Mouse (Mus musculus) midbrain, embryonic 15.5 days (tissue): ENCODE measurements at regions not wholly inside any gene's neighbourhood (a gene's known extent, or its start where the extent isn't known, plus 50 kb on each side); places are given as distances from the start of the nearest gene placed in this dataset.
A peak's percentile ranks its signal among the peaks of the same experiment; 100 is the strongest.

Source experiments
- ATAC-seq: fragments of 200-750 bp; cut with Nextera tagmentation; replicated peaks from 2 replicates; pipeline ENCODE4 v1.8.0; 2017; ENCODE audit warnings: moderate TSS enrichment
- H3K27ac ChIP-seq: fragments of 300-500 bp; sonication (generic); 2 replicates; pipeline ENCODE4 v1.5.1; 2015; ENCODE audit warnings: mild to moderate bottlenecking, inconsistent platforms
- H3K27me3 ChIP-seq: fragments of 300-500 bp; sonication (generic); replicated peaks from 2 replicates; pipeline ENCODE4 v1.6.1; 2015; ENCODE audit warnings: inconsistent platforms
- H3K36me3 ChIP-seq: fragments of 300-500 bp; sonication (generic); replicated peaks from 2 replicates; pipeline ENCODE4 v1.6.1; 2015; ENCODE audit warnings: inconsistent platforms
- H3K4me1 ChIP-seq: fragments of 300-500 bp; sonication (generic); 2 replicates; pipeline ENCODE4 v1.6.1; 2015; ENCODE audit warnings: inconsistent platforms
- H3K4me2 ChIP-seq: fragments of 300-500 bp; sonication (generic); 2 replicates; pipeline ENCODE4 v1.6.1; 2015; ENCODE audit warnings: inconsistent platforms, mild to moderate bottlenecking, moderate library complexity
- H3K4me3 ChIP-seq: fragments of 300-500 bp; sonication (generic); 2 replicates; pipeline ENCODE4 v1.5.1; 2015; ENCODE audit warnings: mild to moderate bottlenecking, inconsistent platforms
- H3K9ac ChIP-seq: fragments of 300-500 bp; sonication (generic); 2 replicates; pipeline ENCODE4 v1.6.1; 2015; ENCODE audit warnings: mild to moderate bottlenecking, inconsistent platforms
- H3K9me3 ChIP-seq: fragments of 300-500 bp; sonication (generic); 2 replicates; pipeline ENCODE4 v1.6.1; 2016; ENCODE audit warnings: inconsistent platforms
- WGBS: fragments of 180-500 bp; shearing (Covaris S2); methylation state at CpG from one replicate; pipeline ENCODE4 v1.1.7; 2015; ENCODE audit warnings: mixed read lengths; 5-methylcytosine and 5-hydroxymethylcytosine counted together

DNA sequence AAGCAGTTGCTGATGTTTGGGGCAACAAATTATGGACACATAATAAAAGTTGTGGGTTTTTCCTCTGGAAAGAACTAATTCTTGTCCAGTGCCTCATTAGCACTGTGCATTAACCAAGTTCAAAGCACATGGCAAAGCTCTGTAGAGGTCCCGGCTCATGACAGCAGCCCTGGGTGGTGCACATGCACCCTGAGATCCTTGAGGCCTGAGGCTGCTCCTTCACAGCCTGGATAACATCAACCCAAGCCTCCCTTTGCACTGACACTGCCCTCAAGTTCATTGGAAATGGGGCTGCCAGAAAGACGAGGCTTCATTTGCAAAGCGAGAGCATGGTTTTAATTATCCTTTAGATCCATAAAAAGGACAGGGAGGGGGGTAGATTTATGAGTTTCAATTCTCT, 216.3 kb downstream of the Ets1 start:
- no peaks in the 10 kb centered on the region for H3K27me3 ChIP-seq
- H3K9ac ChIP-seq = no peak overlapping the region
- no peak for ATAC-seq
- no peak overlapping the region for H3K27ac ChIP-seq
- no peak overlapping the region for H3K4me3 ChIP-seq
- H3K4me2 ChIP-seq = no peak overlapping the region
- no peaks in the 10 kb centered on the region for H3K36me3 ChIP-seq
- H3K9me3 ChIP-seq = no peaks in the 10 kb centered on the region
- no peaks in the 10 kb centered on the region for H3K4me1 ChIP-seq
- 80% methylated on average over 3 of the region's 3 CpGs for WGBS

- Histone ChIP-seq H3K4me3 (no peak overlapping the region), H3K9me3 (no peaks in the 10 kb centered on the region), H3K27ac (no peak overlapping the region), H3K36me3 (no peaks in the 10 kb centered on the region), H3K4me1 (no peaks in the 10 kb centered on the region), H3K9ac (no peak overlapping the region), H3K27me3 (no peaks in the 10 kb centered on the region), H3K4me2 (no peak overlapping the region)
- 84% methylated on average over 5 of the region's 5 CpGs for WGBS
- ATAC-seq = no peak
Observed at GRCm38 (mm10) chr9:32863286-32863685, 227.3 kb downstream of the Ets1 start.

DNA sequence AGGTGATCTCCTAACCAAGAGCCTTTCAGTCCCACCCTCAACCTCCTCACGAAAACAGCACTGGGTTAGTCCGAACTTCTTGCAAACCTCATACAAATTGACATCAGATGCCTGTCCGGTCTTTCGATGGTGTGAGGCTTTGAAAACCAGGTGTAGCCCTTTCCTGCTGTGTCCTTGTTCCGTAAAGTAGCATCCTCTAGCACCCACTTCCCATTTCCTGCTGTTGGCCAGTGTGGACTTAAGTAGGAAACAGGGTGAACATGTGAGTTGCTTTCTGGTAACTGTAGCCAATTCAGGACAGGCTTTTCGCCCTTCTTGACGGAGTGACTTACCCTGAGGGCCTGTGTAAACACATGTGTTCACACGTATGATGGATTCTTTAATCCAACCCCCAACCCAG, 232.9 kb downstream of the Ets1 start:
- no peak overlapping the region for H3K4me3 ChIP-seq
- no peaks in the 10 kb centered on the region for H3K4me1 ChIP-seq
- no peak overlapping the region for H3K4me2 ChIP-seq
- no peaks in the 10 kb centered on the region for H3K27me3 ChIP-seq
- no peak overlapping the region for H3K9ac ChIP-seq
- no peaks in the 10 kb centered on the region for H3K36me3 ChIP-seq
- ATAC-seq = no peak
- 87% methylated on average over 8 of the region's 8 CpGs for WGBS
- H3K27ac ChIP-seq = no peak overlapping the region
- H3K9me3 ChIP-seq = no peaks in the 10 kb centered on the region

DNA sequence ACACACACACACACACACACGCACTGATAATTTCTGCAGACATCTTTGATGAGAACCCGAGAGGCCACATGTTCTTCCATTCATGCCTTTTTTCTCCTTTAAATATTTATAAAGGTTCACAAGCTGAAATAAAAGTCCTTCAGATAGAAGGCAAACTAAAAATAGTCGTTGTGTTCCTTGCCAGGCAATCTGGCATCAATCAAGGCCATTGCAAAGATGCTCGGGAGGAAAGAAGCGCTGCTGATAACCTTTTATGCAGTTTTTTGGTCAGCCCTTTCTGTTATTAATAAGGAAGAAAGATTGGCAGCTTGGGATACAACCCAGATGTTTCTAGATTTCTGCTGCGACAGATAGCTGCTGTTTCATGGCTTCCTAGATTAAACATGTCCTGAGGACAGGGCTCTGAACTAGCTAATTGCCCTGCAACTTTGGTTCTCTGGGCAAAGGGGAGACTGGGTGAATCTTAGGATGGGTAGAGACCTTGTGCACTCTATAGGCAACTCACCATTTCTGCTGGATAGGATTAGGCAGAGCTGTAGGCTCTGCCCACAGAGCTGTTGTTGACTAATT, 238.4 kb downstream of the Ets1 start:
- Histone ChIP-seq H3K27me3 (no peaks in the 10 kb centered on the region), H3K9ac (no peak overlapping the region), H3K9me3 (no peaks in the 10 kb centered on the region), H3K4me2 (no peak overlapping the region), H3K4me3 (no peak overlapping the region), H3K27ac (no peak overlapping the region), H3K4me1 (no peaks in the 10 kb centered on the region), H3K36me3 (no peaks in the 10 kb centered on the region)
- ATAC-seq = no peak
- 73% methylated on average over 6 of the region's 6 CpGs for WGBS

GRCm38 (mm10) chr9:32882819-32883587, 247.0 kb downstream of the Ets1 start:
- 79% methylated on average over 7 of the region's 7 CpGs for WGBS
- Histone ChIP-seq H3K4me2 (no peak overlapping the region), H3K4me3 (no peak overlapping the region), H3K9ac (no peak overlapping the region), H3K4me1 (peaks cover 7% of the 10 kb centered on the region; the same call in 1 of the 2 replicates), H3K27me3 (no peaks in the 10 kb centered on the region), H3K9me3 (no peaks in the 10 kb centered on the region), H3K27ac (no peak overlapping the region), H3K36me3 (no peaks in the 10 kb centered on the region)
- ATAC-seq = no peak

DNA sequence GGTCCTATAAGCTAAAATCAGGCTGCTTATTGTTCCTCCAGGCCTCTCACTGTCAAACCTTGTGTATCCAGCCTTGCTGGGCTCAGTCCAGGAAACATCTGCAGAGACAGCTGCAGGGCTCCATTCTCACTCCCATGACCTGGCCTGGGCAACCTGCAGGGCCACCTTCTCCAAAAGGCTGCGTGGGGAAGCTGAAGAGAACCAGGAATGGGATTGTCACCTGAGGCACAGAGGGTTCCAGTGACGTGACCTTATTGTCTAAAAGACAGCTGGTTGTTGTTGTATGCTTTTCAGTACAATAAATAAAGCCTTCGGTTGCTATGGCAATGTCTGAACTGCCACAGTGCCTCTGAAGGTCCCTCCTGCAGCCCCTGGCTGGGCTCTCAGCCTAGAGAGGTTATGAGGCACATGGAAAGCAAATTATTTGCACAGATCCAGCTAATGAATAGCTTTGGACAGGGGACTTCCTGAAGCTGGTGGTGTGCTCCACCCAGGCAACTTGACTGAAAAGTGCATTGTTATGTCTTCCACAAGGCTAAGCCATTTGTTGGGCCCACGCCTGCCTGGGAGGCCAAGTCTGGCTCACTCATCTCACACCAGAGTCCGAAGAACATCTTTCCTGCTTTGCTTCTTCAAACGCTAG, 250.1 kb downstream of the Ets1 start:
- H3K4me3 ChIP-seq = no peak overlapping the region
- H3K4me2 ChIP-seq = no peak overlapping the region
- H3K27me3 ChIP-seq = no peaks in the 10 kb centered on the region
- ATAC-seq = no peak; the same call in 1 of the 2 replicates
- peaks cover 7% of the 10 kb centered on the region; the same call in 1 of the 2 replicates for H3K4me1 ChIP-seq
- WGBS = 54% methylated on average over 6 of the region's 6 CpGs
- H3K9me3 ChIP-seq = no peaks in the 10 kb centered on the region
- 0 out of 2 replicates have a peak overlapping the region, but pooled peaks have one; percentile 48 for H3K27ac ChIP-seq
- H3K36me3 ChIP-seq = no peaks in the 10 kb centered on the region
- H3K9ac ChIP-seq = no peak overlapping the region

DNA sequence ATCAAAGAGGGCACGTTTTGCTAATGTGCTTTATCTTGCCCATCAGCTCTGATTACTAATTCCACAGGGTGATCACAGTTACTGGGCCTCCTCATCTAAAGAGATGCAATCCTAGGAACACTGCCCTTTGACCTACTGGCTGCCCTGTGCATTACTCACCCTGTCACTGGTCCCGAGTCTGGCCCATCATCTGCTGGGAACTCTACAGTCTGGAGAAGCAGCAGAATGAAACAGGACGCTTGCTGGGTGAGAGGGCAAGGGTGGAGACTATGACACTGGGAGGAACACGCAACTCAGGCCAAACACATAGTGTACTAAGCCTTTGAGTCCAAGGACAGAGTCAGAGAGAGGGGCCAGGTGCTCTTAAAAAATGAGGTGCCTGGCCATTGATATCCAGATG, 263.8 kb downstream of the Ets1 start:
- Histone ChIP-seq H3K4me2 (no peak overlapping the region), H3K27me3 (no peaks in the 10 kb centered on the region), H3K36me3 (no peaks in the 10 kb centered on the region), H3K4me1 (no peaks in the 10 kb centered on the region), H3K4me3 (no peak overlapping the region), H3K9me3 (no peaks in the 10 kb centered on the region), H3K27ac (no peak overlapping the region), H3K9ac (no peak overlapping the region)
- ATAC-seq = no peak
- WGBS = 49% methylated on average over 4 of the region's 4 CpGs

DNA sequence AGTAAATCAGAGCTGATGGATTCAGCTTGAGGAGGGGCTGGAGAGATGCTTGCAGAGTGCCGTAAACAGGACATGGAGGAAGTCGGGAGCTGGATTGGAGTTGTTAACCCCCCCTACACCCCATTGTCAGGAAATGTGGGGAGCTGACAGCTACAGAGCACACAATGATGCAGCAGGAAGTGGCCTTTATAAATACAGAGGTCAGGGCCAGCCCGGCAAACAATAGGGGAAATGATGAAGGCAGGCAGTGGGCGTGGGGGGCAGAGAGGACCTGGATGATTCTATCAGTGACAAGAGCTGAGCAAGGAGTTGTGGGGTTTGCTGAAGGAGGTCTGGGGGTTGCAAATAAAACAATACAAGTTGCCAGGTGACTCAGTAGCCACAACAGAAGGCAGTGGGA, 265.3 kb downstream of the Ets1 start:
- no peaks in the 10 kb centered on the region for H3K9me3 ChIP-seq
- H3K9ac ChIP-seq = no peak overlapping the region
- no peak overlapping the region for H3K27ac ChIP-seq
- H3K4me3 ChIP-seq = no peak overlapping the region
- H3K36me3 ChIP-seq = no peaks in the 10 kb centered on the region
- WGBS = 48% methylated on average over 4 of the region's 4 CpGs
- H3K27me3 ChIP-seq = no peaks in the 10 kb centered on the region
- H3K4me2 ChIP-seq = no peak overlapping the region
- H3K4me1 ChIP-seq = no peaks in the 10 kb centered on the region
- ATAC-seq = no peak

GRCm38 (mm10) chr9:32906233-32906872, 270.3 kb downstream of the Ets1 start:
- no peak for ATAC-seq
- Histone ChIP-seq H3K27me3 (no peaks in the 10 kb centered on the region), H3K4me3 (no peak overlapping the region), H3K4me1 (no peaks in the 10 kb centered on the region), H3K9me3 (no peaks in the 10 kb centered on the region), H3K4me2 (no peak overlapping the region), H3K9ac (no peak overlapping the region), H3K36me3 (no peaks in the 10 kb centered on the region), H3K27ac (no peak overlapping the region)
- WGBS = 79% methylated on average over 8 of the region's 8 CpGs

- H3K4me1 ChIP-seq = no peaks in the 10 kb centered on the region
- H3K36me3 ChIP-seq = no peaks in the 10 kb centered on the region
- no peak overlapping the region for H3K27ac ChIP-seq
- H3K9me3 ChIP-seq = no peaks in the 10 kb centered on the region
- no peak for ATAC-seq
- H3K4me3 ChIP-seq = no peak overlapping the region
- H3K9ac ChIP-seq = no peak overlapping the region
- H3K27me3 ChIP-seq = no peaks in the 10 kb centered on the region
- 92% methylated on average over 7 of the region's 7 CpGs for WGBS
- no peak overlapping the region for H3K4me2 ChIP-seq
Observed at GRCm38 (mm10) chr9:32910641-32911040, 274.6 kb downstream of the Ets1 start.

GRCm38 (mm10) chr9:32915633-32916032, 279.6 kb downstream of the Ets1 start:
- no peaks in the 10 kb centered on the region for H3K36me3 ChIP-seq
- no peak overlapping the region for H3K27ac ChIP-seq
- no peak overlapping the region for H3K9ac ChIP-seq
- no peak overlapping the region for H3K4me3 ChIP-seq
- H3K9me3 ChIP-seq = no peaks in the 10 kb centered on the region
- no peaks in the 10 kb centered on the region for H3K27me3 ChIP-seq
- H3K4me1 ChIP-seq = no peaks in the 10 kb centered on the region
- 88% methylated on average over 3 of the region's 3 CpGs for WGBS
- no peak overlapping the region for H3K4me2 ChIP-seq
- ATAC-seq = no peak

GRCm38 (mm10) chr9:32916731-32917130, 280.7 kb downstream of the Ets1 start:
- H3K27me3 ChIP-seq = no peaks in the 10 kb centered on the region
- H3K27ac ChIP-seq = no peak overlapping the region
- no peak for ATAC-seq
- H3K36me3 ChIP-seq = no peaks in the 10 kb centered on the region
- 82% methylated on average over 3 of the region's 3 CpGs for WGBS
- H3K9me3 ChIP-seq = no peaks in the 10 kb centered on the region
- H3K4me3 ChIP-seq = no peak overlapping the region
- no peak overlapping the region for H3K4me2 ChIP-seq
- H3K4me1 ChIP-seq = no peaks in the 10 kb centered on the region
- no peak overlapping the region for H3K9ac ChIP-seq
